In the genomic region with DNA sequence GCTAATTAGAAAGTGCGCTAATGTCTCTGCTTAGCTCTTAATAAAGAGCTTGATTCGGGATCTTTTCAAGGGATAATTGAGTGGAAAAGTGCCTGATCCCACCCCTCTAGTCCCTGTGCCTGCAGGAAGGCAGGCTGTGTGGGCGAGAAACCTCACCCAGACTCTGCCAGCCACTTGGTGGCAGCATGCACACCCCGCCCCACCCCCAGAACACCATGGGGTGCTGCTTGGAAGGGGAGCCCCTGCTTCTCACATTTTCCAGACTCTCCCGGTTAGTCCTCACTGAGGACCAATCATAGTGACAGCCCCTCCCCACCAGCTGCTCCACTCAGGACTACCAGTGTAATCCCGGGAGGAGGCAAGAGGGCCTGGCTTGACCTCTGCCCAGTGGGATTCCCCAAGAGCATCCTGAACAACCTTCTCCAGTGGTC, we compare ENCODE assay signal across 8 mouse cellular contexts. TPM values are rescaled to one million over a fixed set of nuclear protein-coding genes. Genes with fewer than 3 reads are reported as not detected.
A peak's percentile ranks its signal among the peaks of the same experiment; 100 is the strongest.
DNase-seq lines count a peak whose midpoint lies in the region; ATAC-seq and TF ChIP-seq lines count a peak whose summit lies in the region.

No protein-coding gene starts in this region.

- H3K9me3 ChIP-seq in heart, embryonic 12.5 days (replicated peaks), result no peaks in the 10 kb centered on the region
- no peaks in the 10 kb centered on the region for H3K9me3 ChIP-seq in intestine, embryonic 16.5 days (ENCODE audit: control insufficient read depth, low read length)
- H3K9me3 ChIP-seq in neural tube, embryonic 12.5 days, result no peaks in the 10 kb centered on the region

- no peak overlapping the region for H3K4me3 ChIP-seq in heart, embryonic 12.5 days
- H3K4me3 ChIP-seq in embryonic fibroblast, embryonic 13.5 days (ENCODE audit: insufficient read depth, low read length), result no peak overlapping the region
- H3K4me3 ChIP-seq in intestine, embryonic 16.5 days (ENCODE audit: low read length), result no peak overlapping the region
- no peak overlapping the region for H3K4me3 ChIP-seq in neural tube, embryonic 12.5 days

- H3K27me3 ChIP-seq in heart, embryonic 12.5 days (replicated peaks), result no peaks in the 10 kb centered on the region
- H3K27me3 ChIP-seq in intestine, embryonic 16.5 days (replicated peaks; ENCODE audit: control insufficient read depth, insufficient read depth, low read length), result no peaks in the 10 kb centered on the region
- peaks cover 8% of the 10 kb centered on the region; the same call in 1 of the 2 replicates for H3K27me3 ChIP-seq in neural tube, embryonic 12.5 days (replicated peaks)

- ATAC-seq in heart, embryonic 12.5 days (ENCODE audit: insufficient number of reproducible peaks, low FRiP score), result no peak
- ATAC-seq in intestine, embryonic 16.5 days, result no peak
- 0 out of 2 replicates have a peak, but pooled peaks have one; percentile 22 for ATAC-seq in neural tube, embryonic 12.5 days (ENCODE audit: low FRiP score, low read depth)
- ATAC-seq in megakaryocyte, adult 5-6 weeks (ENCODE audit: poor library complexity, severe bottlenecking), result no peak

- H3K4me2 ChIP-seq in heart, embryonic 12.5 days, result peak overlapping the region; percentile 33
- H3K4me2 ChIP-seq in intestine, embryonic 16.5 days (ENCODE audit: low read depth, low read length), result no peak overlapping the region
- H3K4me2 ChIP-seq in neural tube, embryonic 12.5 days (replicated peaks), result peak overlapping the region; percentile 31

- 14% methylated on average over 6 of the region's 6 CpGs for WGBS in heart, embryonic 12.5 days
- 31% methylated on average over 6 of the region's 6 CpGs for WGBS in intestine, embryonic 16.5 days
- 12% methylated on average over 6 of the region's 6 CpGs for WGBS in neural tube, embryonic 12.5 days

- peak overlapping the region; percentile 80 for H3K27ac ChIP-seq in heart, embryonic 12.5 days (ENCODE audit: poor library complexity, severe bottlenecking)
- H3K27ac ChIP-seq in embryonic fibroblast, embryonic 13.5 days (ENCODE audit: insufficient read depth, low read length), result peak overlapping the region; percentile 52
- peak overlapping the region; percentile 63 for H3K27ac ChIP-seq in intestine, embryonic 16.5 days (ENCODE audit: low read length)
- H3K27ac ChIP-seq in neural tube, embryonic 12.5 days, result no peak overlapping the region

- no peak for TF ChIP-seq POLR2A in embryonic fibroblast, embryonic 13.5 days (IDR thresholded peaks at IDR 0.05; ENCODE audit: low read depth, low read length)

- DNase-seq in heart, postnatal 4 days, result no peak
- no peak for DNase-seq in ovary, adult 18-20 months (ENCODE audit: low spot score)
- DNase-seq in ovary, postnatal 10 days (ENCODE audit: low spot score), result no peak

- peak overlapping the region; percentile 63; the same call in 1 of the 2 replicates for H3K9ac ChIP-seq in heart, embryonic 12.5 days
- H3K9ac ChIP-seq in intestine, embryonic 16.5 days (ENCODE audit: low read depth, low read length), result peak overlapping the region; percentile 32; the same call in 1 of the 2 replicates
- H3K9ac ChIP-seq in neural tube, embryonic 12.5 days, result no peak overlapping the region

- H3K4me1 ChIP-seq in heart, embryonic 12.5 days (replicated peaks), result peaks cover 72% of the 10 kb centered on the region
- peaks cover 6% of the 10 kb centered on the region; the same call in 1 of the 2 replicates for H3K4me1 ChIP-seq in embryonic fibroblast, embryonic 13.5 days (ENCODE audit: control insufficient read depth, insufficient read depth, low read length)
- peaks cover 31% of the 10 kb centered on the region for H3K4me1 ChIP-seq in intestine, embryonic 16.5 days (ENCODE audit: control insufficient read depth, insufficient read depth, low read length)
- H3K4me1 ChIP-seq in neural tube, embryonic 12.5 days, result peaks cover 51% of the 10 kb centered on the region

- 0 out of 2 replicates have a peak, but pooled peaks cover 3% of the 10 kb centered on the region for H3K36me3 ChIP-seq in heart, embryonic 12.5 days
- no peaks in the 10 kb centered on the region for H3K36me3 ChIP-seq in intestine, embryonic 16.5 days (ENCODE audit: control insufficient read depth, insufficient read depth, low read length)
- no peaks in the 10 kb centered on the region for H3K36me3 ChIP-seq in neural tube, embryonic 12.5 days

- no peak for TF ChIP-seq CTCF in embryonic fibroblast, embryonic 13.5 days (IDR thresholded peaks at IDR 0.05; ENCODE audit: borderline replicate concordance, insufficient read depth, low read length)

RNA-seq across cellular contexts. Expression of gene Cacna1h, which starts 27.6 kb away (rescaled TPM):
- 13.5 and 16.3 TPM in 2 replicates for polyA plus RNA-seq in heart, embryonic 12.5 days (2016; fragmentation: Nextera tagmentation; extraction: Ambion mirVana)
- total RNA-seq in heart, postnatal 4 days (2021), result 10 to 100 TPM; 14.5 to 19.1 TPM
- 10.6 and 12.3 TPM in 2 replicates for polyA plus RNA-seq in embryonic fibroblast, embryonic 13.5 days (2011; ENCODE audit: insufficient read length, low read depth, missing spikeins)
- 2.2 and 3.0 TPM in 2 replicates for polyA plus RNA-seq in intestine, embryonic 16.5 days (2015; fragmentation: Nextera tagmentation; extraction: Ambion mirVana)
- 13.0 and 15.2 TPM in 2 replicates for polyA plus RNA-seq in neural tube, embryonic 12.5 days (2016; fragmentation: Nextera tagmentation; extraction: Ambion mirVana)
- 0.05 TPM in 1 of 2 replicates, not detected in the other for total RNA-seq in megakaryocyte, adult 5-6 weeks (2015)
- not detected in 2 replicates for total RNA-seq in megakaryocyte, adult 5-6 weeks (2017)

RNA-seq across cellular contexts. Expression of gene Tpsg1, which starts 37.0 kb away (rescaled TPM):
- polyA plus RNA-seq in heart, embryonic 12.5 days (2016; fragmentation: Nextera tagmentation; extraction: Ambion mirVana), result not detected in 2 replicates
- total RNA-seq in heart, postnatal 4 days (2021), result under 1 TPM in 1 of 2 experiments, not detected in 1; 0.24 TPM
- polyA plus RNA-seq in embryonic fibroblast, embryonic 13.5 days (2011; ENCODE audit: insufficient read length, low read depth, missing spikeins), result 0.91 TPM in 1 of 2 replicates, not detected in the other
- polyA plus RNA-seq in intestine, embryonic 16.5 days (2015; fragmentation: Nextera tagmentation; extraction: Ambion mirVana), result 26.3 and 28.6 TPM in 2 replicates
- 0.31 and 0.43 TPM in 2 replicates for polyA plus RNA-seq in neural tube, embryonic 12.5 days (2016; fragmentation: Nextera tagmentation; extraction: Ambion mirVana)
- not detected in 2 replicates for total RNA-seq in megakaryocyte, adult 5-6 weeks (2015)
- total RNA-seq in megakaryocyte, adult 5-6 weeks (2017), result not detected in 2 replicates

RNA-seq across cellular contexts. Expression of gene Tpsb2, which starts 39.9 kb away (rescaled TPM):
- not detected in 2 replicates for polyA plus RNA-seq in heart, embryonic 12.5 days (2016; fragmentation: Nextera tagmentation; extraction: Ambion mirVana)
- 10 to 100 TPM; 11.1 to 15.7 TPM for total RNA-seq in heart, postnatal 4 days (2021)
- polyA plus RNA-seq in embryonic fibroblast, embryonic 13.5 days (2011; ENCODE audit: insufficient read length, low read depth, missing spikeins), result not detected in 2 replicates
- polyA plus RNA-seq in intestine, embryonic 16.5 days (2015; fragmentation: Nextera tagmentation; extraction: Ambion mirVana), result 3.7 and 4.5 TPM in 2 replicates
- not detected in 2 replicates for polyA plus RNA-seq in neural tube, embryonic 12.5 days (2016; fragmentation: Nextera tagmentation; extraction: Ambion mirVana)
- total RNA-seq in megakaryocyte, adult 5-6 weeks (2015), result not detected in 2 replicates
- total RNA-seq in megakaryocyte, adult 5-6 weeks (2017), result not detected in 2 replicates

RNA-seq across cellular contexts. Expression of gene Tekt4, which starts 48.4 kb away (rescaled TPM):
- polyA plus RNA-seq in heart, embryonic 12.5 days (2016; fragmentation: Nextera tagmentation; extraction: Ambion mirVana), result 0.45 and 0.54 TPM in 2 replicates
- under 1 TPM in 1 of 2 experiments, not detected in 1; 0.26 TPM for total RNA-seq in heart, postnatal 4 days (2021)
- not detected in 2 replicates for polyA plus RNA-seq in embryonic fibroblast, embryonic 13.5 days (2011; ENCODE audit: insufficient read length, low read depth, missing spikeins)
- not detected in 2 replicates for polyA plus RNA-seq in intestine, embryonic 16.5 days (2015; fragmentation: Nextera tagmentation; extraction: Ambion mirVana)
- 0.38 and 0.51 TPM in 2 replicates for polyA plus RNA-seq in neural tube, embryonic 12.5 days (2016; fragmentation: Nextera tagmentation; extraction: Ambion mirVana)
- total RNA-seq in megakaryocyte, adult 5-6 weeks (2015), result not detected in 2 replicates
- total RNA-seq in megakaryocyte, adult 5-6 weeks (2017), result not detected in 2 replicates

Comparison
In these comparisons a context has a peak if more than half of its experiments do, and no peak if none do; other contexts are left out.
1. RNA of gene Tpsg1, which starts 37.0 kb away (polyA plus RNA-seq): 26.3 to 28.6 TPM in intestine, embryonic 16.5 days; 0.91 TPM in embryonic fibroblast, embryonic 13.5 days, 0.31 to 0.43 TPM in neural tube, embryonic 12.5 days and not detected in heart, embryonic 12.5 days; every median in the first group is over 10 times any median in the second.